ENCODE assay signal across 9 mouse cellular contexts in genomic region chr5:151060476-151060875, GRCm38 (mm10).
DNase-seq lines count a peak whose midpoint lies in the region; ATAC-seq and TF ChIP-seq lines count a peak whose summit lies in the region.
"Had no signal": no experiment of that assay in that cellular context is flagged by ENCODE, and none has a peak within 500 bp of the region (broad histone marks: within the 10 kb centered on the region; RNA-seq: fewer than 3 reads in every experiment).

No protein-coding gene starts in this region.

- WGBS in heart, adult 2 months, result 76% methylated on average over 12 of the region's 12 CpGs
- 88% methylated on average over 12 of the region's 12 CpGs for WGBS in midbrain, embryonic 13.5 days
- 83% methylated on average over 12 of the region's 12 CpGs for WGBS in midbrain, embryonic 14.5 days
- WGBS in kidney, postnatal 0 days, result 42% methylated on average over 12 of the region's 12 CpGs
- 48% methylated on average over 12 of the region's 12 CpGs for WGBS in stomach, postnatal 0 days

- no peak for TF ChIP-seq CTCF in heart, adult 2 months (IDR thresholded peaks at IDR 0.05)
- no peak; the same call in 1 of the 2 replicates for TF ChIP-seq CTCF in kidney, postnatal 0 days (IDR thresholded peaks at IDR 0.05; ENCODE audit: low read depth)
- TF ChIP-seq CTCF in stomach, postnatal 0 days (IDR thresholded peaks at IDR 0.05; ENCODE audit: low read depth), result peak; percentile 27; the same call in 1 of the 2 replicates

- H3K27me3 ChIP-seq in heart, adult 2 months (ENCODE audit: control insufficient read depth, insufficient read depth, low read length), result no peaks in the 10 kb centered on the region
- H3K27me3 ChIP-seq in midbrain, embryonic 13.5 days, result no peaks in the 10 kb centered on the region
- H3K27me3 ChIP-seq in midbrain, embryonic 14.5 days (ENCODE audit: control insufficient read depth, insufficient read depth, low read length), result no peaks in the 10 kb centered on the region
- H3K27me3 ChIP-seq in kidney, postnatal 0 days (ENCODE audit: insufficient read depth, low read length), result no peaks in the 10 kb centered on the region
- H3K27me3 ChIP-seq in stomach, postnatal 0 days (ENCODE audit: control insufficient read depth, insufficient read depth, low read length), result no peaks in the 10 kb centered on the region

- no peak for DNase-seq in heart, adult 2 months
- no peak for DNase-seq in heart, postnatal 36 days
- DNase-seq in midbrain, embryonic 14.5 days, result no peak
- DNase-seq in kidney, postnatal 0 days (ENCODE audit: low spot score), result peak; percentile 79
- peak; percentile 37 for DNase-seq in stomach, postnatal 0 days (ENCODE audit: low spot score)
- DNase-seq in right cerebral cortex, postnatal 36 days (ENCODE audit: low spot score in 2 of 2), result no peak
- DNase-seq in cerebellum, adult 18-20 months, result no peak

- ATAC-seq in midbrain, embryonic 13.5 days, result peak; percentile 25; the same call in 1 of the 2 replicates
- no peak for ATAC-seq in midbrain, embryonic 14.5 days (ENCODE audit: low FRiP score, low TSS enrichment)
- ATAC-seq in kidney, postnatal 0 days (replicated peaks; ENCODE audit: low FRiP score, low read depth), result 0 out of 2 replicates have a peak, but pooled peaks have one; percentile 22
- ATAC-seq in stomach, postnatal 0 days (ENCODE audit: low FRiP score, low TSS enrichment), result peak; percentile 73

- intact Hi-C loops in heart, adult 2 months (cut with DNase I), result loop anchor here (5.0 kb wide), 1 partner anchor 82 kb away; no protein-coding TSS in a partner anchor
- intact Hi-C loops in heart, postnatal 36 days (cut with DNase I), result no loop called here

- peak overlapping the region; percentile 3; the same call in 1 of the 2 replicates for H3K27ac ChIP-seq in heart, adult 2 months
- H3K27ac ChIP-seq in midbrain, embryonic 13.5 days, result no peak overlapping the region
- H3K27ac ChIP-seq in midbrain, embryonic 14.5 days (replicated peaks; ENCODE audit: low read depth, low read length), result no peak overlapping the region
- peak overlapping the region; percentile 77 for H3K27ac ChIP-seq in kidney, postnatal 0 days
- peak overlapping the region; percentile 63 for H3K27ac ChIP-seq in stomach, postnatal 0 days (replicated peaks)
- H3K27ac ChIP-seq: macrophage had no signal

- H3K9me3 ChIP-seq in midbrain, embryonic 13.5 days, result no peaks in the 10 kb centered on the region
- H3K9me3 ChIP-seq in midbrain, embryonic 14.5 days (ENCODE audit: control insufficient read depth, low read length), result peaks cover 3% of the 10 kb centered on the region; the same call in 1 of the 2 replicates
- no peaks in the 10 kb centered on the region for H3K9me3 ChIP-seq in kidney, postnatal 0 days (replicated peaks; ENCODE audit: low read length)
- no peaks in the 10 kb centered on the region for H3K9me3 ChIP-seq in stomach, postnatal 0 days (ENCODE audit: control insufficient read depth, low read length)

- no peak overlapping the region for H3K4me3 ChIP-seq in heart, adult 2 months
- H3K4me3 ChIP-seq in midbrain, embryonic 13.5 days (replicated peaks), result no peak overlapping the region
- no peak overlapping the region for H3K4me3 ChIP-seq in midbrain, embryonic 14.5 days (replicated peaks; ENCODE audit: low read depth, low read length)
- no peak overlapping the region for H3K4me3 ChIP-seq in kidney, postnatal 0 days (replicated peaks; ENCODE audit: low read depth, low read length)
- no peak overlapping the region for H3K4me3 ChIP-seq in stomach, postnatal 0 days (ENCODE audit: low read depth, low read length)

- no peak overlapping the region for H3K9ac ChIP-seq in heart, adult 2 months (ENCODE audit: low read depth, low read length)
- H3K9ac ChIP-seq in midbrain, embryonic 13.5 days (replicated peaks), result no peak overlapping the region
- H3K9ac ChIP-seq in midbrain, embryonic 14.5 days (replicated peaks; ENCODE audit: low read length), result no peak overlapping the region
- H3K9ac ChIP-seq in kidney, postnatal 0 days (ENCODE audit: low read depth, low read length), result no peak overlapping the region
- H3K9ac ChIP-seq in stomach, postnatal 0 days (ENCODE audit: low read length), result no peak overlapping the region

- peaks cover 14% of the 10 kb centered on the region for H3K36me3 ChIP-seq in heart, adult 2 months (ENCODE audit: control insufficient read depth, insufficient read depth, low read length)
- no peaks in the 10 kb centered on the region for H3K36me3 ChIP-seq in midbrain, embryonic 13.5 days
- H3K36me3 ChIP-seq in midbrain, embryonic 14.5 days (ENCODE audit: control insufficient read depth, insufficient read depth, low read length), result no peaks in the 10 kb centered on the region
- H3K36me3 ChIP-seq in kidney, postnatal 0 days (ENCODE audit: insufficient read depth, low read length), result peaks cover 16% of the 10 kb centered on the region
- H3K36me3 ChIP-seq in stomach, postnatal 0 days (ENCODE audit: control insufficient read depth, insufficient read depth, low read length), result peaks cover 19% of the 10 kb centered on the region; the same call in 1 of the 2 replicates

- 0 out of 2 replicates have a peak, but pooled peaks cover 1% of the 10 kb centered on the region for H3K79me2 ChIP-seq in heart, adult 2 months (replicated peaks; ENCODE audit: control insufficient read depth, insufficient read depth, low read length)

- peaks cover 13% of the 10 kb centered on the region for H3K4me1 ChIP-seq in heart, adult 2 months (ENCODE audit: control insufficient read depth, insufficient read depth, low read length)
- no peaks in the 10 kb centered on the region; the same call in 1 of the 2 replicates for H3K4me1 ChIP-seq in midbrain, embryonic 13.5 days (replicated peaks)
- H3K4me1 ChIP-seq in midbrain, embryonic 14.5 days (ENCODE audit: control insufficient read depth, insufficient read depth, low read length), result no peaks in the 10 kb centered on the region
- H3K4me1 ChIP-seq in kidney, postnatal 0 days (replicated peaks; ENCODE audit: insufficient read depth, low read length), result peaks cover 10% of the 10 kb centered on the region; the same call in 1 of the 2 replicates
- peaks cover 4% of the 10 kb centered on the region; the same call in 1 of the 2 replicates for H3K4me1 ChIP-seq in stomach, postnatal 0 days (replicated peaks; ENCODE audit: control insufficient read depth, insufficient read depth)

- H3K4me2 ChIP-seq in midbrain, embryonic 13.5 days (replicated peaks), result no peak overlapping the region
- no peak overlapping the region for H3K4me2 ChIP-seq in midbrain, embryonic 14.5 days (ENCODE audit: low read length)
- no peak overlapping the region for H3K4me2 ChIP-seq in kidney, postnatal 0 days (ENCODE audit: low read length)
- no peak overlapping the region for H3K4me2 ChIP-seq in stomach, postnatal 0 days (replicated peaks; ENCODE audit: low read depth)

- no peak for TF ChIP-seq POLR2A in heart, adult 2 months (IDR thresholded peaks at IDR 0.05; ENCODE audit: insufficient read depth, low read depth, low read length)

- TF ChIP-seq EP300 in heart, adult 2 months (IDR thresholded peaks at IDR 0.05; ENCODE audit: insufficient read depth, low read depth, low read length), result no peak
- no peak for TF ChIP-seq EP300 in stomach, postnatal 0 days (optimal IDR thresholded peaks at IDR 0.05)

Comparison
In these comparisons a context has a peak if more than half of its experiments do, and no peak if none do; other contexts are left out.
1. DNase-seq: peak in kidney, postnatal 0 days (single experiment) and stomach, postnatal 0 days (single experiment); none in heart, adult 2 months (0 of 2), heart, postnatal 36 days (0 of 2), midbrain, embryonic 14.5 days (single experiment), right cerebral cortex, postnatal 36 days (0 of 2) and cerebellum, adult 18-20 months (0 of 2).
2. H3K27ac ChIP-seq: peak in heart, adult 2 months (single experiment), kidney, postnatal 0 days (single experiment) and stomach, postnatal 0 days (single experiment); none in midbrain, embryonic 13.5 days (single experiment) and midbrain, embryonic 14.5 days (single experiment).